Mouse (Mus musculus): ENCODE measurements around the gene Ift57. TPM values are rescaled to one million over a fixed set of nuclear protein-coding genes. Genes with fewer than 3 reads are reported as not detected.
A peak's percentile ranks its signal among the peaks of the same experiment; 100 is the strongest.

Gene Ift57
- total and polyA plus RNA-seq, 3 experiments = 13.3 to 28.8 (median 21.3) TPM

GRCm38 (mm10) chr16:49724232-49724631, 25.2 kb downstream of the Ift57 start:
- no peak overlapping the region for H3K4me2 ChIP-seq (ENCODE audit: insufficient read depth, low read depth, poor library complexity, severe bottlenecking)
- H3K4me1 ChIP-seq (ENCODE audit: control insufficient read depth in 1 of 2, insufficient read depth in 2 of 2) = peaks cover 4 to 35% of the 10 kb centered on the region in 2 experiments; a peak in 3 of 4 replicates
- no peak overlapping the region for H3K4me3 ChIP-seq (replicated peaks in 1 of 3; ENCODE audit: low read depth in 2 of 3, low read length in 2 of 3, poor library complexity in 1 of 3)
- in situ Hi-C loops (cut with MboI; ENCODE audit: low pct_ligation_motif_present, low pct_unique_long_range_greater_than_20kb, low sequenced_read_pairs) (no loop called here), dilution Hi-C loops (cut with MboI; ENCODE audit: extremely low pct_ligation_motif_present, extremely low pct_unique_long_range_greater_than_20kb, low sequenced_read_pairs) (no loop called here)
- no peaks in the 10 kb centered on the region for H3K9me3 ChIP-seq (replicated peaks; ENCODE audit: low read length)
- no peaks in the 10 kb centered on the region for H3K79me2 ChIP-seq (replicated peaks; ENCODE audit: control insufficient read depth, extremely low read depth, insufficient read depth, poor library complexity, severe bottlenecking)
- peak; percentile 53 for TF ChIP-seq EP300 (IDR thresholded peaks at IDR 0.05; ENCODE audit: low read length)
- no peak for TF ChIP-seq NRF1 (IDR thresholded peaks at IDR 0.05; ENCODE audit: low read depth, low read length)
- H3K36me3 ChIP-seq (replicated peaks in 1 of 2; ENCODE audit: control insufficient read depth in 1 of 2, insufficient read depth in 1 of 2, low read length in 1 of 2) = peaks cover 0 to 16% of the 10 kb centered on the region in 2 experiments
- no peaks in the 10 kb centered on the region for H3K27me3 ChIP-seq (replicated peaks)
- DNase-seq (ENCODE audit: extremely low read depth) = peak; percentile 54
- no peak overlapping the region for H3K9ac ChIP-seq (ENCODE audit: insufficient read depth, low read depth)
- H3K27ac ChIP-seq (ENCODE audit: insufficient read depth, low read depth) = no peak overlapping the region

GRCm38 (mm10) chr16:49724931-49725330, 25.9 kb downstream of the Ift57 start:
- Histone ChIP-seq H3K4me3 (replicated peaks in 1 of 3; ENCODE audit: low read depth in 2 of 3, low read length in 2 of 3, poor library complexity in 1 of 3) (no peak overlapping the region), H3K4me1 (ENCODE audit: control insufficient read depth in 1 of 2, insufficient read depth in 2 of 2) (peaks cover 4 to 35% of the 10 kb centered on the region in 2 experiments; a peak in 3 of 4 replicates), H3K9me3 (replicated peaks; ENCODE audit: low read length) (no peaks in the 10 kb centered on the region), H3K27me3 (replicated peaks) (no peaks in the 10 kb centered on the region), H3K9ac (ENCODE audit: insufficient read depth, low read depth) (no peak overlapping the region), H3K27ac (ENCODE audit: insufficient read depth, low read depth) (no peak overlapping the region), H3K36me3 (replicated peaks in 1 of 2; ENCODE audit: control insufficient read depth in 1 of 2, insufficient read depth in 1 of 2, low read length in 1 of 2) (peaks cover 0 to 11% of the 10 kb centered on the region in 2 experiments), H3K79me2 (replicated peaks; ENCODE audit: control insufficient read depth, extremely low read depth, insufficient read depth, poor library complexity, severe bottlenecking) (no peaks in the 10 kb centered on the region), H3K4me2 (ENCODE audit: insufficient read depth, low read depth, poor library complexity, severe bottlenecking) (no peak overlapping the region)
- dilution Hi-C loops (cut with MboI; ENCODE audit: extremely low pct_ligation_motif_present, extremely low pct_unique_long_range_greater_than_20kb, low sequenced_read_pairs) = no loop called here
- DNase-seq (ENCODE audit: extremely low read depth) = no peak
- TF ChIP-seq TBP (conservative IDR thresholded peaks at IDR 0.05; ENCODE audit: low read depth, low read length) (no peak), MYC (IDR thresholded peaks at IDR 0.05; ENCODE audit: low read depth, low read length) (no peak), ZMIZ1 (IDR thresholded peaks at IDR 0.05; ENCODE audit: low read depth, low read length) (no peak), UBTF (IDR thresholded peaks at IDR 0.05; ENCODE audit: low read depth, low read length) (no peak), NRF1 (IDR thresholded peaks at IDR 0.05; ENCODE audit: low read depth, low read length) (no peak), MAFK (IDR thresholded peaks at IDR 0.05; ENCODE audit: insufficient replicate concordance, low read length) (no peak), POLR2AphosphoS2 (IDR thresholded peaks at IDR 0.05; ENCODE audit: low read depth, low read length) (no peak), USF1 (IDR thresholded peaks at IDR 0.05; ENCODE audit: low read depth, low read length) (no peak), CHD1 (IDR thresholded peaks at IDR 0.05; ENCODE audit: low read depth, low read length) (no peak), ETS1 (conservative IDR thresholded peaks at IDR 0.05; ENCODE audit: low read depth, low read length) (no peak), KAT2A (IDR thresholded peaks at IDR 0.05; ENCODE audit: insufficient replicate concordance, low read length) (no peak), JUND (conservative IDR thresholded peaks at IDR 0.05; ENCODE audit: low read depth, low read length) (no peak), NELFE (IDR thresholded peaks at IDR 0.05; ENCODE audit: low read depth, low read length) (no peak), MEF2A (IDR thresholded peaks at IDR 0.05; ENCODE audit: borderline replicate concordance, low read depth, low read length) (no peak), POLR2A (IDR thresholded peaks at IDR 0.05; ENCODE audit: low read depth, low read length) (no peak), CHD2 (IDR thresholded peaks at IDR 0.05; ENCODE audit: low read length) (no peak), USF2 (conservative IDR thresholded peaks at IDR 0.05; ENCODE audit: low read depth, low read length) (no peak), ZNF384 (IDR thresholded peaks at IDR 0.05; ENCODE audit: low read depth, low read length) (no peak)
- in situ Hi-C loops (cut with MboI; ENCODE audit: low pct_ligation_motif_present, low pct_unique_long_range_greater_than_20kb, low sequenced_read_pairs) = no loop called here

Measured in CH12.LX (cell line).